Comparison of ENCODE assay signal across 29 mouse cellular contexts in the genomic region with DNA sequence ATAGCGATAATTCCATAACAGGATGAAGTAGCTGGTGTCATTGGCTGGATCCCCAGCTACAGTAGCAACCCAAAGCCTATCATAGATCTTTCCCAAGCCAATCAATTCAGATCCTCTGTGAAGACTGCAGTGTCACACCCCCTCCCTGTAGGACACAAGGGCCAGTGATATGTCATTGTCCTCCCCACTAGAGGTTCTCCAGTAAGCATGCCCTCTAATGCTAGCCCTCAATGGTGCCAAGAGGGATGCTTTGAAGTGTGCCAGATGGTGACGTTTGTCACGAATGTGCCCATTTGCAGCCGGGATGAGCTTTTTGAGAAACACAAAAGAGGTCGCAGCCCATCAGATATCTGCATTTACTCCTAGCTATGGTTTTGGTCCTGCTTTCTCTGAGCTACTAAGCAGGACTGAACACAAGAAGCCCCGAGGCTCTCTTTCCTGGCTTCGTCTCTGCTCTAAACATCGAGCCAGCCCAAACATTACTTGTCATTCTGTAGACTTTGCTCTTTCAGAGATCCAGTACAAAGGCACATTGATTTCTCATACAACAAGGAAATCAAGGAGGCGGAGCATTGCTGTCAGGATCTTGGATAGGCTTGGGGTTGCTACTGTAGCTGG.
DNase-seq lines count a peak whose midpoint lies in the region; ATAC-seq and TF ChIP-seq lines count a peak whose summit lies in the region.
"Had no signal": no experiment of that assay in that cellular context is flagged by ENCODE, and none has a peak within 500 bp of the region (broad histone marks: within the 10 kb centered on the region; RNA-seq: fewer than 3 reads in every experiment).

No protein-coding gene starts in this region.

- no peak overlapping the region for H3K27ac ChIP-seq in forebrain, embryonic 14.5 days (ENCODE audit: low read depth, low read length)
- H3K27ac ChIP-seq in forebrain, embryonic 12.5 days = no peak overlapping the region
- no peak overlapping the region for H3K27ac ChIP-seq in hindbrain, embryonic 16.5 days (ENCODE audit: low read depth, low read length)
- H3K27ac ChIP-seq in hindbrain, embryonic 11.5 days (ENCODE audit: low read depth, low read length) = no peak overlapping the region
- H3K27ac ChIP-seq in hindbrain, postnatal 0 days = no peak overlapping the region
- H3K27ac ChIP-seq: embryonic facial prominence, embryonic 10.5 days; embryonic facial prominence, embryonic 15.5 days; gastrocnemius, adult 2 months; kidney, postnatal 0 days; limb, embryonic 13.5 days; liver, embryonic 12.5 days; macrophage; neural tube, embryonic 12.5 days had no signal

- H3K4me2 ChIP-seq in forebrain, embryonic 14.5 days (ENCODE audit: low read length) = no peak overlapping the region
- H3K4me2 ChIP-seq in forebrain, embryonic 12.5 days = no peak overlapping the region
- no peak overlapping the region for H3K4me2 ChIP-seq in hindbrain, embryonic 16.5 days (ENCODE audit: low read length)
- no peak overlapping the region for H3K4me2 ChIP-seq in hindbrain, embryonic 11.5 days (replicated peaks; ENCODE audit: low read depth, low read length)
- no peak overlapping the region for H3K4me2 ChIP-seq in hindbrain, postnatal 0 days (ENCODE audit: low read depth, low read length)
- H3K4me2 ChIP-seq: embryonic facial prominence, embryonic 15.5 days; limb, embryonic 13.5 days; liver, embryonic 12.5 days; neural tube, embryonic 12.5 days had no signal

- peak; percentile 73 for ATAC-seq in forebrain, embryonic 14.5 days
- ATAC-seq in forebrain, embryonic 12.5 days (ENCODE audit: low FRiP score) = no peak
- peak; percentile 56; the same call in 1 of the 2 replicates for ATAC-seq in hindbrain, embryonic 16.5 days
- ATAC-seq in hindbrain, embryonic 11.5 days (ENCODE audit: low FRiP score) = no peak
- 0 out of 2 replicates have a peak, but pooled peaks have one; percentile 45 for ATAC-seq in hindbrain, postnatal 0 days
- ATAC-seq: intestine, embryonic 16.5 days; liver, embryonic 12.5 days; lung, postnatal 0 days; midbrain, embryonic 16.5 days had no signal

- H3K27me3 ChIP-seq in forebrain, embryonic 14.5 days (replicated peaks; ENCODE audit: control insufficient read depth, insufficient read depth, low read length) = no peaks in the 10 kb centered on the region
- no peaks in the 10 kb centered on the region for H3K27me3 ChIP-seq in forebrain, embryonic 12.5 days
- no peaks in the 10 kb centered on the region for H3K27me3 ChIP-seq in hindbrain, embryonic 16.5 days (replicated peaks; ENCODE audit: control insufficient read depth, insufficient read depth, low read length)
- no peaks in the 10 kb centered on the region for H3K27me3 ChIP-seq in hindbrain, embryonic 11.5 days (ENCODE audit: control insufficient read depth, insufficient read depth, low read length)
- no peaks in the 10 kb centered on the region for H3K27me3 ChIP-seq in hindbrain, postnatal 0 days (ENCODE audit: insufficient read depth, low read length)
- H3K27me3 ChIP-seq: embryonic facial prominence, embryonic 15.5 days; limb, embryonic 13.5 days; liver, embryonic 12.5 days; neural tube, embryonic 12.5 days had no signal

- no peak overlapping the region for H3K4me3 ChIP-seq in forebrain, embryonic 14.5 days (ENCODE audit: low read depth, low read length)
- no peak overlapping the region for H3K4me3 ChIP-seq in forebrain, embryonic 12.5 days (replicated peaks)
- H3K4me3 ChIP-seq in hindbrain, embryonic 16.5 days (ENCODE audit: low read length) = no peak overlapping the region
- H3K4me3 ChIP-seq in hindbrain, embryonic 11.5 days (ENCODE audit: low read depth, low read length) = no peak overlapping the region
- no peak overlapping the region for H3K4me3 ChIP-seq in hindbrain, postnatal 0 days (ENCODE audit: low read length)
- H3K4me3 ChIP-seq: embryonic facial prominence, embryonic 10.5 days; embryonic facial prominence, embryonic 15.5 days; gastrocnemius, adult 2 months; limb, embryonic 13.5 days; liver, embryonic 12.5 days; myocyte; neural tube, embryonic 12.5 days had no signal

- peak; percentile 78 for DNase-seq in forebrain, embryonic 14.5 days (ENCODE audit: low spot score)
- DNase-seq in hindbrain, embryonic 11.5 days (ENCODE audit: low spot score) = no peak
- peak; percentile 87 for DNase-seq in brain, embryonic 14.5 days (ENCODE audit: low read depth)
- peak; percentile 18 for DNase-seq in hindbrain, postnatal 0 days (ENCODE audit: low spot score)
- no peak for DNase-seq in urinary bladder, postnatal 4 days (ENCODE audit: low spot score in 2 of 2)
- DNase-seq: adrenal gland, postnatal 14 days; cerebellum, adult 18-20 months; cerebellum, postnatal 14 days; gastrocnemius, adult 2 months; heart, postnatal 14 days; kidney, adult 8-10 months; kidney, postnatal 4 days; lung, adult 18-20 months; right cerebral cortex, adult 18-20 months; spleen, adult 18-20 months; thymus, postnatal 14 days had no signal

- H3K9ac ChIP-seq in forebrain, embryonic 14.5 days (ENCODE audit: low read length) = no peak overlapping the region
- no peak overlapping the region for H3K9ac ChIP-seq in forebrain, embryonic 12.5 days
- H3K9ac ChIP-seq in hindbrain, embryonic 16.5 days (ENCODE audit: low read depth, low read length) = no peak overlapping the region
- H3K9ac ChIP-seq in hindbrain, embryonic 11.5 days (ENCODE audit: low read depth, low read length) = no peak overlapping the region
- no peak overlapping the region for H3K9ac ChIP-seq in hindbrain, postnatal 0 days (replicated peaks; ENCODE audit: low read length)
- H3K9ac ChIP-seq: embryonic facial prominence, embryonic 15.5 days; limb, embryonic 13.5 days; liver, embryonic 12.5 days; neural tube, embryonic 12.5 days had no signal

- no peaks in the 10 kb centered on the region for H3K36me3 ChIP-seq in forebrain, embryonic 14.5 days (ENCODE audit: control insufficient read depth, insufficient read depth, low read length)
- no peaks in the 10 kb centered on the region for H3K36me3 ChIP-seq in forebrain, embryonic 12.5 days (replicated peaks)
- H3K36me3 ChIP-seq in hindbrain, embryonic 16.5 days (ENCODE audit: control insufficient read depth, insufficient read depth, low read length) = no peaks in the 10 kb centered on the region
- H3K36me3 ChIP-seq in hindbrain, embryonic 11.5 days (ENCODE audit: control insufficient read depth, insufficient read depth, low read length) = no peaks in the 10 kb centered on the region
- H3K36me3 ChIP-seq in hindbrain, postnatal 0 days (ENCODE audit: insufficient read depth, low read length) = no peaks in the 10 kb centered on the region
- H3K36me3 ChIP-seq: embryonic facial prominence, embryonic 10.5 days; embryonic facial prominence, embryonic 15.5 days; limb, embryonic 13.5 days; liver, embryonic 12.5 days; neural tube, embryonic 12.5 days had no signal

- H3K4me1 ChIP-seq in forebrain, embryonic 14.5 days (ENCODE audit: control insufficient read depth, insufficient read depth, low read length) = peaks cover 2% of the 10 kb centered on the region
- peaks cover 17% of the 10 kb centered on the region for H3K4me1 ChIP-seq in forebrain, embryonic 12.5 days
- H3K4me1 ChIP-seq in hindbrain, embryonic 16.5 days (ENCODE audit: control insufficient read depth, insufficient read depth, low read depth, low read length) = no peaks in the 10 kb centered on the region; the same call in 1 of the 2 replicates
- H3K4me1 ChIP-seq in hindbrain, embryonic 11.5 days (replicated peaks; ENCODE audit: control insufficient read depth, insufficient read depth, low read length) = no peaks in the 10 kb centered on the region
- H3K4me1 ChIP-seq in hindbrain, postnatal 0 days (ENCODE audit: insufficient read depth, low read length) = peaks cover 2% of the 10 kb centered on the region; the same call in 1 of the 2 replicates
- H3K4me1 ChIP-seq: embryonic facial prominence, embryonic 15.5 days; liver, embryonic 12.5 days; neural tube, embryonic 12.5 days had no signal

- no peak for TF ChIP-seq CTCF in brain, embryonic 14.5 days (IDR thresholded peaks at IDR 0.05; ENCODE audit: borderline replicate concordance, extremely low read depth, insufficient read depth, insufficient read length)
- no peak for TF ChIP-seq CTCF in hindbrain, postnatal 0 days (IDR thresholded peaks at IDR 0.05; ENCODE audit: low read depth)

- no peak for TF ChIP-seq POLR2A in brain, embryonic 14.5 days (IDR thresholded peaks at IDR 0.05; ENCODE audit: borderline replicate concordance, extremely low read depth, insufficient read depth, insufficient read length, poor library complexity, severe bottlenecking)

- WGBS in forebrain, embryonic 14.5 days = 53% methylated on average over 9 of the region's 9 CpGs
- 86% methylated on average over 9 of the region's 9 CpGs for WGBS in forebrain, embryonic 12.5 days
- 61% methylated on average over 9 of the region's 9 CpGs for WGBS in hindbrain, embryonic 16.5 days
- 85% methylated on average over 9 of the region's 9 CpGs for WGBS in hindbrain, embryonic 11.5 days
- 59% methylated on average over 9 of the region's 9 CpGs for WGBS in hindbrain, postnatal 0 days

- no peaks in the 10 kb centered on the region for H3K9me3 ChIP-seq in forebrain, embryonic 14.5 days (replicated peaks; ENCODE audit: control insufficient read depth, low read length)
- H3K9me3 ChIP-seq in forebrain, embryonic 12.5 days = no peaks in the 10 kb centered on the region
- no peaks in the 10 kb centered on the region for H3K9me3 ChIP-seq in hindbrain, embryonic 16.5 days (ENCODE audit: control insufficient read depth, low read length)
- H3K9me3 ChIP-seq in hindbrain, embryonic 11.5 days (ENCODE audit: control insufficient read depth, low read length) = no peaks in the 10 kb centered on the region; the same call in 1 of the 2 replicates
- H3K9me3 ChIP-seq in hindbrain, postnatal 0 days (ENCODE audit: low read length) = no peaks in the 10 kb centered on the region
- H3K9me3 ChIP-seq: embryonic facial prominence, embryonic 10.5 days; embryonic facial prominence, embryonic 15.5 days; limb, embryonic 13.5 days; liver, embryonic 12.5 days; neural tube, embryonic 12.5 days had no signal

Comparison
In these comparisons a context has a peak if more than half of its experiments do, and no peak if none do; other contexts are left out.
1. ATAC-seq: peak in forebrain, embryonic 14.5 days (single experiment), hindbrain, embryonic 16.5 days (single experiment) and hindbrain, postnatal 0 days (single experiment); none in forebrain, embryonic 12.5 days (single experiment) and hindbrain, embryonic 11.5 days (single experiment).
2. DNase-seq: peak in forebrain, embryonic 14.5 days (single experiment), brain, embryonic 14.5 days (single experiment) and hindbrain, postnatal 0 days (single experiment); none in hindbrain, embryonic 11.5 days (single experiment) and urinary bladder, postnatal 4 days (0 of 2).